Mouse (Mus musculus) forebrain, embryonic 15.5 days (tissue): ENCODE data around the gene Itsn2. TPM values are rescaled to one million over a fixed set of nuclear protein-coding genes. Genes with fewer than 3 reads are reported as not detected.
A peak's percentile ranks its signal among the peaks of the same experiment; 100 is the strongest.
"Not testable (repeated sequence)": the region's sequence is repeated elsewhere in the genome, so short reads cannot be mapped to it uniquely, and the experiment has no call there.

Source experiments
- ATAC-seq: fragments of 200-750 bp; cut with Nextera tagmentation; replicated peaks from 2 replicates; pipeline ENCODE4 v1.8.0; 2017; ENCODE audit warnings: mild to moderate bottlenecking, moderate TSS enrichment, moderate library complexity
- H3K27ac ChIP-seq: fragments of 300-500 bp; sonication (generic); replicated peaks from 2 replicates; pipeline ENCODE4 v1.5.1; 2015; ENCODE audit warnings: mild to moderate bottlenecking, inconsistent platforms
- H3K27me3 ChIP-seq: fragments of 300-500 bp; sonication (generic); 2 replicates; pipeline ENCODE4 v1.6.1; 2015; ENCODE audit warnings: inconsistent platforms
- H3K36me3 ChIP-seq: fragments of 300-500 bp; sonication (generic); 2 replicates; pipeline ENCODE4 v1.6.1; 2015; ENCODE audit warnings: mild to moderate bottlenecking, inconsistent platforms
- H3K4me1 ChIP-seq: fragments of 300-500 bp; sonication (generic); 2 replicates; pipeline ENCODE4 v1.6.1; 2015; ENCODE audit warnings: inconsistent platforms
- H3K4me2 ChIP-seq: fragments of 300-500 bp; sonication (generic); replicated peaks from 2 replicates; pipeline ENCODE4 v1.6.1; 2015; ENCODE audit warnings: mild to moderate bottlenecking, inconsistent platforms
- H3K4me3 ChIP-seq: fragments of 300-500 bp; sonication (generic); 2 replicates; pipeline ENCODE4 v1.5.1; 2015; ENCODE audit warnings: mild to moderate bottlenecking, inconsistent platforms
- H3K9ac ChIP-seq: fragments of 300-500 bp; sonication (generic); replicated peaks from 2 replicates; pipeline ENCODE4 v1.6.1; 2015; ENCODE audit warnings: mild to moderate bottlenecking, inconsistent platforms
- H3K9me3 ChIP-seq: fragments of 300-500 bp; sonication (generic); 2 replicates; pipeline ENCODE4 v1.6.1; 2016; ENCODE audit warnings: inconsistent platforms
- WGBS: fragments of 180-500 bp; shearing (Covaris S2); methylation state at CpG from one replicate; pipeline ENCODE4 v1.1.7; 2015; ENCODE audit warnings: mixed read lengths; 5-methylcytosine and 5-hydroxymethylcytosine counted together
- polyA plus RNA-seq: library from polyadenylated mRNA; unstranded; fragments of >200 nt; fragmentation: Nextera tagmentation; extraction: Ambion mirVana; gene quantifications from 2 replicates; pipeline ENCODE4 v1.2.1, GENCODE M21; 2015

The Itsn2 gene
- polyA plus RNA-seq, 1 experiment from 2014 or later = 21.2 TPM

DNA sequence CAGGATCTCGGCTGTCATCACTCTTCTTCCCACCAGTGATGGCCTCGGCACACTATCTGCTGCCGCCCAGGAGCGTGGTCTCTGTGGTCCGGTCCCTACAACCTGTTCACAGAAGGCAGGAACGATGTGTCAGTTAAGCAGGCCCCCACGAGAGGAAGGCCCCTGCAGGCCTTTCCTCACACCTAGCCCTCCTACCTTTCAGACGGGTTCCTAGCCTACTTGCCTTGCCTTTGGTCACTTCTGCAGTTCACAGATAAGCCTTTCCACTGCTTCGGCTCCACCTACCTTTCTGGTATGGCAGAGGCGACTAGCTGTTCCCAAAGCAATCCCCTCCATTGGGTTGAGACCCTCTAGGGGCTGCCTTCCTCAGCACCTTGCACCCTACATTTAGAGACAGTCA, 123.2 kb downstream of the Itsn2 start:
- Histone ChIP-seq H3K27ac (no peak overlapping the region), H3K4me2 (no peak overlapping the region), H3K4me3 (no peak overlapping the region), H3K9ac (no peak overlapping the region), H3K36me3 (0 out of 2 replicates have a peak, but pooled peaks cover 11% of the 10 kb centered on the region), H3K9me3 (no peaks in the 10 kb centered on the region), H3K4me1 (no peaks in the 10 kb centered on the region), H3K27me3 (no peaks in the 10 kb centered on the region)
- 87% methylated on average over 10 of the region's 10 CpGs for WGBS
- ATAC-seq = no peak

GRCm38 (mm10) chr12:4717417-4717816, 125.0 kb downstream of the Itsn2 start:
- no peak overlapping the region for H3K27ac ChIP-seq
- H3K36me3 ChIP-seq = 0 out of 2 replicates have a peak, but pooled peaks cover 6% of the 10 kb centered on the region
- peak; percentile 74; the same call in 1 of the 2 replicates for ATAC-seq
- H3K27me3 ChIP-seq = no peaks in the 10 kb centered on the region
- H3K4me2 ChIP-seq = no peak overlapping the region
- H3K4me1 ChIP-seq = no peaks in the 10 kb centered on the region
- WGBS = 10% methylated on average over 7 of the region's 7 CpGs
- no peak overlapping the region for H3K4me3 ChIP-seq
- no peak overlapping the region for H3K9ac ChIP-seq
- H3K9me3 ChIP-seq = no peaks in the 10 kb centered on the region

DNA sequence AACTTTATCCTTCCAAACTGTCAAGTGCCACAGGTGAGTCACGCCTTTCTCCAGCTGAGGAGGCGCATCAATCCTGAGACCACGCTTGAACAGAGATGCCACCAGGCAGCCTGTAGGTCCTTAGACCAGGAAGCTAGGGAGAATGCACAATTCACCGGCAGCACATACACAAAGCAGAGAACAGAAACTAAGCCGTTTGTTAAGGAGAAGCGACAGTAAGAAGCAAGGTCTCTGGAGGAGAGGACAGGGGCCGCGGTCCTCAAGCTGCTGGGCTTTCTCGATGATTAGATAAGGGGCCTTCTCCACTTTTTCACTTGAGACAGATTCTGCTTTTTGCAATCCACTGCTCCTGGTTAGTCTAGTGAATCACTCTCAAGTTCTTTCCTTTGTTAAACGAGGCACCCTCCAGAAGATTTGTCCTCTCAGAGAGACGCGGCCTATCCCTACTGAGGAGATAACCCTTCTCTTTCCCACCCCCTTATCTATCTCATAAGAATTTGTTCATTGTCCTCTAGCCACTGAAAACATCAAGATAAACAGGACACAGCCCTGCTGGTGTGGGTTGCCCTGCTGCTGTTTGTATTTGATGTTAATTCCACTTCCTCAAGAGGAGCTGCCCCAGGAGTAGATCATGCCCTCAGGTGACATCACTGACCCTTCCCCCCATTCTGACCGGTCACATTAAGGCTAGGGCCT, 126.8 kb downstream of the Itsn2 start:
- Histone ChIP-seq H3K9me3 (no peaks in the 10 kb centered on the region), H3K4me3 (no peak overlapping the region), H3K4me2 (no peak overlapping the region), H3K27me3 (no peaks in the 10 kb centered on the region), H3K4me1 (no peaks in the 10 kb centered on the region), H3K9ac (no peak overlapping the region), H3K36me3 (no peaks in the 10 kb centered on the region), H3K27ac (no peak overlapping the region)
- 88% methylated on average over 13 of the region's 13 CpGs for WGBS
- no peak for ATAC-seq

- WGBS = 76% methylated on average over 17 of the region's 17 CpGs
- Histone ChIP-seq H3K36me3 (no peaks in the 10 kb centered on the region), H3K9ac (no peak overlapping the region), H3K27me3 (no peaks in the 10 kb centered on the region), H3K9me3 (no peaks in the 10 kb centered on the region), H3K4me2 (no peak overlapping the region), H3K4me3 (no peak overlapping the region), H3K4me1 (no peaks in the 10 kb centered on the region), H3K27ac (no peak overlapping the region)
- ATAC-seq = no peak
Observed at GRCm38 (mm10) chr12:4719762-4720754, 127.6 kb downstream of the Itsn2 start.

GRCm38 (mm10) chr12:4729165-4729564, 136.7 kb downstream of the Itsn2 start:
- Histone ChIP-seq H3K36me3 (no peaks in the 10 kb centered on the region), H3K9me3 (no peaks in the 10 kb centered on the region), H3K4me3 (no peak overlapping the region), H3K9ac (no peak overlapping the region), H3K4me1 (no peaks in the 10 kb centered on the region), H3K4me2 (no peak overlapping the region), H3K27ac (no peak overlapping the region), H3K27me3 (no peaks in the 10 kb centered on the region)
- 92% methylated on average over 3 of the region's 3 CpGs for WGBS
- no peak for ATAC-seq

- H3K9ac ChIP-seq = no peak overlapping the region
- ATAC-seq = no peak
- H3K4me1 ChIP-seq = no peaks in the 10 kb centered on the region
- H3K36me3 ChIP-seq = no peaks in the 10 kb centered on the region
- no peak overlapping the region for H3K4me3 ChIP-seq
- 80% methylated on average over 4 of the region's 4 CpGs for WGBS
- H3K27me3 ChIP-seq = no peaks in the 10 kb centered on the region
- H3K9me3 ChIP-seq = no peaks in the 10 kb centered on the region
- no peak overlapping the region for H3K27ac ChIP-seq
- no peak overlapping the region for H3K4me2 ChIP-seq
Observed at GRCm38 (mm10) chr12:4731629-4732028, 139.2 kb downstream of the Itsn2 start.

- H3K4me1 ChIP-seq = no peaks in the 10 kb centered on the region
- no peaks in the 10 kb centered on the region for H3K27me3 ChIP-seq
- no peak overlapping the region for H3K4me3 ChIP-seq
- no peaks in the 10 kb centered on the region for H3K9me3 ChIP-seq
- WGBS = 67% methylated on average over 4 of the region's 4 CpGs
- no peak overlapping the region for H3K27ac ChIP-seq
- no peak overlapping the region for H3K9ac ChIP-seq
- no peak for ATAC-seq
- no peak overlapping the region for H3K4me2 ChIP-seq
- no peaks in the 10 kb centered on the region for H3K36me3 ChIP-seq
Observed at GRCm38 (mm10) chr12:4732332-4732731, 139.9 kb downstream of the Itsn2 start.

- no peaks in the 10 kb centered on the region for H3K4me1 ChIP-seq
- no peak within 1 kb of the TSS for H3K9ac ChIP-seq
- H3K27ac ChIP-seq = no peak within 1 kb of the TSS
- H3K4me3 ChIP-seq = no peak within 1 kb of the TSS
- ATAC-seq = no peak
- no peaks in the 10 kb centered on the region for H3K27me3 ChIP-seq
- 84% methylated on average over 18 of the region's 18 CpGs for WGBS
- H3K9me3 ChIP-seq = no peaks in the 10 kb centered on the region
- no peaks in the 10 kb centered on the region for H3K36me3 ChIP-seq
- no peak within 1 kb of the TSS for H3K4me2 ChIP-seq
Observed at GRCm38 (mm10) chr12:4738031-4738576, 145.7 kb downstream of the Itsn2 start, which contains the start of gene Fam228a. Gene Fam228a (minus strand): TSS chr12:4738430.

DNA sequence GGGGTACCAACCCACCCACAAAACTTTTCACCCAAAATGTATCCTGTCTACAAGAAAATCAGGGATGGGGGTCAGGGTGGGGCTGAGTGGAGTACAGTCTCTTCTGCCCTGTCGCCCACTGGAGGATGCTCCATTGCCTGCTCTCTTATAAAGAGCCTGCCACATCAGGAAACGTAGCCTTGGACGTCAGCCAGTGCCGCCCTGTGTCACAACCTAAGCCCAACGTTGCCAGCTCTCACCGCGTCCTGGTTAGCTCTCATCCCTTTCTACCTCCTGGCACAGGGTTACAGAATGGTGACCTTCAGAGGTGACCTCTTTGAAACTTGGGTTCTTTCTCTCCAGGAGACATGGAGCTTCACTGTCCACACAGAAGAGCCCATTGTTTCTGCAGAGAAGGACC, 148.4 kb downstream of the Itsn2 start:
- no peaks in the 10 kb centered on the region for H3K4me1 ChIP-seq
- H3K27me3 ChIP-seq = no peaks in the 10 kb centered on the region
- no peaks in the 10 kb centered on the region for H3K9me3 ChIP-seq
- no peak overlapping the region for H3K4me2 ChIP-seq
- no peak for ATAC-seq
- 70% methylated on average over 7 of the region's 7 CpGs for WGBS
- no peak overlapping the region for H3K9ac ChIP-seq
- H3K27ac ChIP-seq = no peak overlapping the region
- no peaks in the 10 kb centered on the region for H3K36me3 ChIP-seq
- H3K4me3 ChIP-seq = no peak overlapping the region

DNA sequence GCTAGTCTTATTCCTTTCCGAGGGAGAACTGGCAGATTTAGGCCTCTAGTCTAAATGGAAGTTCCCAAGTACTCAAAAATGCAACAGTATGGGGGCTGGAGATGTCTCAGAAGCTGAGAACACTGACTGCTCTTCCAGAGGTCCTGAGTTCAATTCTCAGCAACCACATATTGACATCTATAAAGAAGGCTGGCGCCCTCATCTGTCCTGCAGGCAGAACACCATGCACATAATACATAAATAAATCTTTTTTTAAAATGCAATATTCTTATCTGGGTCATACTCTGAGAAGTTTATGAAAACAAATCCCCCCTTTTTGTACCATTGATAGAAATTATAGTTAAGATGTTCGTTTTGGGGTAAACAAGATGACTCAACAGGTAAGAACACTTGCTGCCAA, 149.7 kb downstream of the Itsn2 start:
- no peak overlapping the region for H3K4me3 ChIP-seq
- no peaks in the 10 kb centered on the region for H3K27me3 ChIP-seq
- no peak for ATAC-seq
- no peaks in the 10 kb centered on the region for H3K36me3 ChIP-seq
- H3K9ac ChIP-seq = no peak overlapping the region
- H3K4me1 ChIP-seq = no peaks in the 10 kb centered on the region
- H3K9me3 ChIP-seq = no peaks in the 10 kb centered on the region
- H3K4me2 ChIP-seq = no peak overlapping the region
- no peak overlapping the region for H3K27ac ChIP-seq
- 90% methylated on average over 3 of the region's 3 CpGs for WGBS

- no peaks in the 10 kb centered on the region for H3K4me1 ChIP-seq
- H3K36me3 ChIP-seq = no peaks in the 10 kb centered on the region
- no peak overlapping the region for H3K9ac ChIP-seq
- no peak overlapping the region for H3K4me3 ChIP-seq
- H3K9me3 ChIP-seq = no peaks in the 10 kb centered on the region
- H3K4me2 ChIP-seq = no peak overlapping the region
- no peak for ATAC-seq
- WGBS = 89% methylated on average over 10 of the region's 10 CpGs
- H3K27me3 ChIP-seq = no peaks in the 10 kb centered on the region
- H3K27ac ChIP-seq = no peak overlapping the region
Observed at GRCm38 (mm10) chr12:4744486-4744885, 152.0 kb downstream of the Itsn2 start.

- not testable (repeated sequence) for H3K36me3 ChIP-seq, H3K4me3 ChIP-seq, H3K4me2 ChIP-seq, H3K27me3 ChIP-seq, H3K4me1 ChIP-seq, H3K9ac ChIP-seq, ATAC-seq, H3K27ac ChIP-seq, H3K9me3 ChIP-seq
- WGBS = 90% methylated on average over 4 of the region's 4 CpGs
Observed at GRCm38 (mm10) chr12:4754451-4754850, 162.0 kb downstream of the Itsn2 start.
